Mouse (Mus musculus): ENCODE data around the gene Olfr741. TPM values are rescaled to one million over a fixed set of nuclear protein-coding genes. Genes with fewer than 3 reads are reported as not detected.

The Olfr741 gene
- polyA plus RNA-seq (2016; fragmentation: Nextera tagmentation; extraction: Ambion mirVana): not detected in 2 replicates

DNA sequence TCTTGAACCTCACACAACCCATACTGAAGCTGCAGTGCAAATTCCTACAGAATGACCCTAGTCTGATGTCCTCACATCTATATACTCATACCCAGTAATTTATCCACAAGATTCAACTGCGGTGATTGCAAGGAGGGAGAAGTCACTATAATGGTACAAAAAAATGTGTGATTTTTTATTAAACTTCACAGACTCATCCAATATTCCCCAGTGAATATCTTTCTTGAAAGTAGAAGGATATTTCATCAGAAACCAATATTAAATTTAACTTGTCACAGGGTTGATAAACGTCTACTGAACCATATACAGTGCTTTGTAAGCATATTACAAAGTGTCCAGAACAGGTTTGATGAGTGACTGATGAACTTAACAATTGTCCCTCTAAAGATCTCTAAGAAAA, at the start of gene Olfr741:
Gene Olfr741 (plus strand): TSS at position 301 of the 400 bp plus-strand sequence.
- H3K4me2 ChIP-seq (replicated peaks): no peak within 1 kb of the TSS
- H3K27ac ChIP-seq (replicated peaks): no peak within 1 kb of the TSS
- H3K36me3 ChIP-seq: no peaks in the 10 kb centered on the region
- 77% methylated on average over 2 of the region's 2 CpGs for WGBS
- H3K9me3 ChIP-seq: no peaks in the 10 kb centered on the region
- no peaks in the 10 kb centered on the region for H3K4me1 ChIP-seq
- H3K27me3 ChIP-seq: no peaks in the 10 kb centered on the region
- H3K9ac ChIP-seq (replicated peaks): no peak within 1 kb of the TSS
- no peak within 1 kb of the TSS for H3K4me3 ChIP-seq
- ATAC-seq (ENCODE audit: low FRiP score, low read depth): no peak

DNA sequence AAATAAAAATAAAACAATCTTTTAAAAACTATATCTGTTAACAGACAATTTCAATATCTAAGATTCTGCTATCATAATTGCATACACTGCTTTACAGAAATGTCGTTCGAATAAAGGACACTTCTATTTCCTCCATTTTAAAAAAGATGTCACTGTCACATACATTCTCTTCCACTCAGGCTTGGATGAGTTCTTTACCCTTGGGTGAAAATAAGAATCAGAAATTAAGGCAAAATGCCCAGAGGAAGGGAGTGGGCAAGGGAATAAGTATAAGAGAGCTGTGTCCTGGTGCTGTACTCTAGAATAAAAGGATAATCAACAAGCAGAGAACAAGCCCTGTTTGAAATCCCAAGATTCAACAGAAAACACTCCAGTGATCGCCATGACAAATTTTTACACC, 27.3 kb upstream of the Olfr741 start, which contains the start of gene Olfr740:
Gene Olfr740 (plus strand): TSS at position 301 of the 400 bp plus-strand sequence.
- no peaks in the 10 kb centered on the region for H3K9me3 ChIP-seq
- no peak within 1 kb of the TSS for H3K9ac ChIP-seq (replicated peaks)
- no peak for ATAC-seq (ENCODE audit: low FRiP score, low read depth)
- no peak within 1 kb of the TSS for H3K4me2 ChIP-seq (replicated peaks)
- H3K36me3 ChIP-seq: no peaks in the 10 kb centered on the region
- WGBS: 86% methylated on average over 3 of the region's 3 CpGs
- no peak within 1 kb of the TSS for H3K27ac ChIP-seq (replicated peaks)
- no peaks in the 10 kb centered on the region for H3K27me3 ChIP-seq
- H3K4me3 ChIP-seq: no peak within 1 kb of the TSS
- no peaks in the 10 kb centered on the region for H3K4me1 ChIP-seq

DNA sequence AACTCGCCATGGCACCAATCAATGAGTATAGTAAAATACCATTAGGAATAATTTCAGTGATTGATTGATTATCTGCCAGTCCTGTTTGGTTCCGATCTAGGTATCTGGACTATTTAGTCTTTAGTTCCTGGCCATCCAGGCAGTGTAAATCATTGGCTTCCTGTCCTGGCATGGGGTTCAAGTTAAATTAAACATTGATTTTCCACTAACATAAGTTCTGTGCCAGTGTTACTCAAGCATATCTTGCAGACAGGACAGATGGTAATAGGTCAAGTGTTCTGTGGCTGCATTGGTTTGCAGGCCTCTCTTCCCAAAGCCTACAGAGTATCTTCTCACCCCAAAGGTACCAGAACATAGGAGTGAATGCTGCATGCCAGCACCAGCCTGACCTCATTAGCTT, 5.9 kb downstream of the Olfr741 start:
- H3K27ac ChIP-seq (replicated peaks): no peak overlapping the region
- ATAC-seq (ENCODE audit: low FRiP score, low read depth): no peak
- H3K4me3 ChIP-seq: no peak overlapping the region
- 80% methylated on average over 2 of the region's 2 CpGs for WGBS
- H3K4me1 ChIP-seq: no peaks in the 10 kb centered on the region
- no peak overlapping the region for H3K9ac ChIP-seq (replicated peaks)
- H3K27me3 ChIP-seq: no peaks in the 10 kb centered on the region
- H3K36me3 ChIP-seq: no peaks in the 10 kb centered on the region
- no peaks in the 10 kb centered on the region for H3K9me3 ChIP-seq
- H3K4me2 ChIP-seq (replicated peaks): no peak overlapping the region

DNA sequence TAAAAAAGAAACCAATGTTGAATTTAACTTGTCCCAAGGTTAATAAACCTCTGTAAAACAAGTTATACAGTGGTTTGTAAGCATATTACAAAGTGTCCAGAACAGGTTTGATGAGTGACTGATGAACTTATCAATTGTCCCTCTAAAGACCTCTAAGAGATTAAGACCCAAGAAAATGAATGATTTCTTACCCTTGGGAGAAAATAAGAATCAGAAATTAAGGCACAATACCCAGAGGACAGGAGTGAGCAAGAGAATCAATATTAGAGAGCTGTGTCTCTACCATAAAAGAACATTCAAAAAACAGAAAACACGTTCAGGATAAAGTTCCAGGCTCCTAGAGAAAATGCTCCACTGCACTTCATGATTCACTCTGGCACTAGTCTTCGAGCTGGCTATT, 30.8 kb downstream of the Olfr741 start, which contains the start of gene Olfr742:
Gene Olfr742 (plus strand): TSS at position 301 of the 400 bp plus-strand sequence.
- WGBS: 61% methylated on average over 2 of the region's 2 CpGs
- Histone ChIP-seq H3K36me3 (no peaks in the 10 kb centered on the region), H3K9ac (replicated peaks) (no peak within 1 kb of the TSS), H3K4me2 (replicated peaks) (no peak within 1 kb of the TSS), H3K4me3 (no peak within 1 kb of the TSS), H3K9me3 (no peaks in the 10 kb centered on the region), H3K27ac (replicated peaks) (no peak within 1 kb of the TSS), H3K27me3 (no peaks in the 10 kb centered on the region), H3K4me1 (no peaks in the 10 kb centered on the region)
- no peak for ATAC-seq (ENCODE audit: low FRiP score, low read depth)

DNA sequence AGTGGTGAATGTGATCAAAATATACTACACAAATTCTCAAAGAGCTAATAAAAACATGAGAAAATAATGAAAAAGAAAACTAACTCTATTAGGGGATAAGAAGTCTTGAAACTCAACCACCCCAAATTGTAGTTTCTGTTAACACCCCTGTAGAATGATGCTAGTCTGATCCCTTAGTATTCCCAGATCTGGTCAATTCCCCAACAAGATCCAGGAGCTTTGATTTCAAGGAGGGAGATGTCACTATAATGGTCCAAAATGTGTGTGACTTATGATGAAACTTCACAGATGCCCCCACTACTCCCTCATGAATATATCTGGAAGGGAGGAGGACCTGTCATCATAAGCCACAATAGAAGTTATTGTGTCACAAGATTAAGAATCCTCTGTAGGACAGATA, 49.0 kb downstream of the Olfr741 start, which contains the start of gene Olfr743:
Gene Olfr743 (plus strand): TSS at position 301 of the 400 bp plus-strand sequence.
- Histone ChIP-seq H3K4me1 (no peaks in the 10 kb centered on the region), H3K27ac (replicated peaks) (no peak within 1 kb of the TSS), H3K4me2 (replicated peaks) (no peak within 1 kb of the TSS), H3K4me3 (no peak within 1 kb of the TSS), H3K9me3 (0 out of 2 replicates have a peak, but pooled peaks cover 3% of the 10 kb centered on the region), H3K9ac (replicated peaks) (no peak within 1 kb of the TSS), H3K36me3 (no peaks in the 10 kb centered on the region), H3K27me3 (no peaks in the 10 kb centered on the region)
- no peak for ATAC-seq (ENCODE audit: low FRiP score, low read depth)

Other genes starting within 250 kb of the Olfr741 start
- gene Olfr731, start 230.9 kb upstream of the Olfr741 start, polyA plus RNA-seq (2016; fragmentation: Nextera tagmentation; extraction: Ambion mirVana): not detected in 2 replicates
- gene Olfr732, start 188.5 kb upstream of the Olfr741 start, polyA plus RNA-seq (2016; fragmentation: Nextera tagmentation; extraction: Ambion mirVana): not detected in 2 replicates
- gene Olfr733, start 171.2 kb upstream of the Olfr741 start, polyA plus RNA-seq (2016; fragmentation: Nextera tagmentation; extraction: Ambion mirVana): not detected in 2 replicates
- not detected in 2 replicates for gene Olfr734, start 146.0 kb upstream of the Olfr741 start, polyA plus RNA-seq (2016; fragmentation: Nextera tagmentation; extraction: Ambion mirVana)
- not detected in 2 replicates for gene Olfr735, start 123.9 kb upstream of the Olfr741 start, polyA plus RNA-seq (2016; fragmentation: Nextera tagmentation; extraction: Ambion mirVana)
- gene Tlr11, start 114.8 kb upstream of the Olfr741 start, polyA plus RNA-seq (2016; fragmentation: Nextera tagmentation; extraction: Ambion mirVana): not detected in 2 replicates
- gene Olfr736, start 91.6 kb upstream of the Olfr741 start, polyA plus RNA-seq (2016; fragmentation: Nextera tagmentation; extraction: Ambion mirVana): not detected in 2 replicates
- gene Olfr738, start 65.2 kb upstream of the Olfr741 start, polyA plus RNA-seq (2016; fragmentation: Nextera tagmentation; extraction: Ambion mirVana): not detected in 2 replicates
- not detected in 2 replicates for gene Olfr739, start 54.1 kb upstream of the Olfr741 start, polyA plus RNA-seq (2016; fragmentation: Nextera tagmentation; extraction: Ambion mirVana)
- not detected in 2 replicates for gene Olfr740, start 27.2 kb upstream of the Olfr741 start, polyA plus RNA-seq (2016; fragmentation: Nextera tagmentation; extraction: Ambion mirVana)
- not detected in 2 replicates for gene Olfr742, start 30.9 kb downstream of the Olfr741 start, polyA plus RNA-seq (2016; fragmentation: Nextera tagmentation; extraction: Ambion mirVana)
- not detected in 2 replicates for gene Olfr743, start 49.1 kb downstream of the Olfr741 start, polyA plus RNA-seq (2016; fragmentation: Nextera tagmentation; extraction: Ambion mirVana)
- gene Olfr744, start 142.1 kb downstream of the Olfr741 start, polyA plus RNA-seq (2016; fragmentation: Nextera tagmentation; extraction: Ambion mirVana): not detected in 2 replicates
- not detected in 2 replicates for gene Olfr745, start 166.7 kb downstream of the Olfr741 start, polyA plus RNA-seq (2016; fragmentation: Nextera tagmentation; extraction: Ambion mirVana)
- gene Olfr746, start 174.3 kb downstream of the Olfr741 start, polyA plus RNA-seq (2016; fragmentation: Nextera tagmentation; extraction: Ambion mirVana): not detected in 2 replicates
- gene Olfr747, start 220.5 kb downstream of the Olfr741 start, polyA plus RNA-seq (2016; fragmentation: Nextera tagmentation; extraction: Ambion mirVana): not detected in 2 replicates
- gene Olfr748, start 234.6 kb downstream of the Olfr741 start, polyA plus RNA-seq (2016; fragmentation: Nextera tagmentation; extraction: Ambion mirVana): not detected in 2 replicates